Mouse (Mus musculus) adrenal gland, postnatal 36 days (tissue): ENCODE measurements around the gene Kcns1. TPM values are rescaled to one million over a fixed set of nuclear protein-coding genes. Genes with fewer than 3 reads are reported as not detected.
A peak's percentile ranks its signal among the peaks of the same experiment; 100 is the strongest.

Source experiments
- DNase-seq, 2 experiments: peaks; one replicate each; pipeline ENCODE4 v3.0.0; 2021; ENCODE audit warnings: mixed read lengths in 1 of 2
- total RNA-seq, 2 experiments: library from RNA; stranded (reverse); gene quantifications; 2 replicates each; pipeline ENCODE4 v1.2.3; 2021

Gene Kcns1
- total RNA-seq, 2 experiments from 2014 or later = not detected

DNA sequence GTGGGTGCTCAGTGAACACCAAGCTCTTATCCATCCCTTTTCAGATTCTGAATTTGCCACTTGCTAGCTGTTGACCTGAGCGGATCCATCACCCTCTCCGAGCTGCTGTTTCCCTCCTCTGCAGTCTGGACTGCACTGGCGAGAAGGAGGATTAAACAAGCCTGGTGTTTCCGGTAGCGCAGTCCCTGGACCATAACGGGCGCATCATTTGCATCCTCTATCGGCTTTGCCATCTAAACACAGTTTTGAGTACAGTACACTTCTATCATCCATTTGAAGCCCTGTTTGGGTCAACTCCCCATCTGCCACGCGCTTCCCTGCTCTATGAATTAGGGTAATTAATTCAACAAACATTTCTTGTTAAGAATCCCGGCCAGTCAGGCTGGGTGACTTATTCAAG is 587 bp downstream of the Kcns1 start:
- no peak for DNase-seq

DNA sequence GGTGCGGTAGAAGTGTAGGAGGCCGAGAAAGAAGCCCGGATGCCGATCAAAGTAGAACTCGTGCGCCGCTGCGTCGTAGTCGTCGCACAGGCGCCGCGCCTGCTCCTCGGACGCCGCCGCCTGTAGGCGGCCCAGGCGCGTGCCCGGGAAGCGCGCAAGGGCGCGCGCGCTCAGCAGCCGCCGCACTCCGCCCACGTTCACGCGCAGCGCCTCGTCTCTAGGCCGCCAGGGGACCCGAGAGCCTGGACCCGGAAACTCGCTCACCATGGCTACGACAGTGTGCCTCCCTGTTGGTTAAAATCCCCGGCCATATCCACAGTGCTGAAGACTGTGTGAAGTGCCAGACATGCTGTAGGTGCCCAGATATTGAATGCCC is 2.4 kb downstream of the Kcns1 start:
- no peak for DNase-seq

DNA sequence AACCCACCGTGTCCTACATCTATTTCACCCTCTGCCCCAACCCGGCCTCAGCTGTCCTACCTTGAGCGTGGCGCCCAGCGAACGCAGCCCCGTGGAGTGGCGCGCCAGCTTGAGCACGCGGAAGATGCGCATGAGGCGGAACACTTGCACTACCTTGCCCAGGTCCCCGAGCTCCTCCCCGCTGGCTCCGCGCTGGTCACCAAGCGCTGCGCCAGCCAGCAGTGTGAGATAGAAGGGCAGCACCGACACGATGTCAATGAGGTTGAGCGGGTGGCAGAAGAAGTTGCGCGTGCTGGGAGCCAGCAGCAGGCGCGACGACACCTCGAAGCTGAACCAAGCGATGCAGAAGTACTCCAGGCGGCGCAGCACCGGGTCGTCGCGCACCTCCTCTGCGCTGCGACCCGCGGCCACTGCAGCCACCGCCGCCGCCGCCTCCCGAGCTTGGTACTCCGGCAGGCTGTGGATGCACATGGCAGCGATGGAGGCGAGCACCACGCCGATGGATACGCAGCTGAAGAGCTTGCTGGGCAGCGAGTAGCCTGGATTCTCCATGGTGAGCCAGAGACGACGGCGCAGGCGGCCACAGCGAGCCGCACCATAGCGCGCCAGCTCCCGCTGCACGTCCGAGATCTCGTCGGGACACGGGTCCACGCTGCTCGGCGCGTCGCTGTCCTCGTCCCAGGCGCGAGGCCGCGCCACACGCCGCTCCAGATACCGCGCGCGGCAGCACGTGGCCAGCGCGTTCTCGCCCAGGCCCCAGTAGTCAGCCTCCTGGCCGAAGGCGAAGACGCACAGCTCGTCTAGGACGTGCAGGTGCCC is 3.0 kb downstream of the Kcns1 start:
- DNase-seq = no peak

DNA sequence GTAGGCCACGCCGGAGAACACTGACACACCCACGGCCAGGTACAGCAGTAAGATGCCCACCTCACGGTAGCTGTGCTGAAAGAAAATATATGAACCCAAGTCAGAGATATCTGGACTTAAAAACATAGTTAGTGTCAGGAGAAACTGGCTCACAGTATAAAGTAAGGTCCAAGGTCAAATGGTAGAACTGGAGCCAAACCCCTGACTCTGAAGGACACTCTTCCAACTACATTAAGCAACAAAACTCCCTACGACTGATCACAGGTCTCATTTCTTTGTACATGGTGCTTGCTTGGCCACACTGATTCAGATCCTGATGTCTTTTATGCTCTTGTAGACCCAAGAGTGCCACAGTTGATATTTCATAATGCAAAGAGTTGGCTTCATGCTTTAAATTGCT is 6.0 kb downstream of the Kcns1 start:
- peak; percentile 40 to 44 for DNase-seq

DNA sequence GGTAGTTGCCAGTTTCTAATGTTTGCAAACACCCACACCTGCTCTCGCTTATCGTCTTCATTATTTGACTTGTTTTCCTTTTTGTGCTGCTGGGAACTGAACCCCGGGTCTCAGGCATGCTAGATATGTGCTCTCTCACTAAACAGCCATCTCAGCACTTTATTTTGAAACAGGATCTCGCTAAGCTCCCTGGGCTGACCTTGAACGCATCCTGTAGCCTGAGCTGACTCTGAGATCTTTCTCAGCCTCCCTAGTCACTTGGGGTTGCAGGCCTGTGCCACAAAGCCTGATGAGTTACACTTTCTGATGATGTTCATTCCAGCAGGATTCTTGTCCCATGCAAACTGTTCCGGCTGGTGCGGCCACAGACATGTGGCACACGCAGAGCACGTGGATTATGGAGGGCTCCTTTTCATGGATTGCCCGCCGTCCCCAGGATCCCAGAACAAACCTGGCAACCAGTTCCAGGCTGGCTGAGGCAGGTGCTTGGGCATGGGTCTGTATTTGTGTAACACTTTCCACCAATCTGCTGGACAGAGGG is 9.3 kb downstream of the Kcns1 start:
- peak in 1 of 2 experiments; percentile 36 for DNase-seq

DNA sequence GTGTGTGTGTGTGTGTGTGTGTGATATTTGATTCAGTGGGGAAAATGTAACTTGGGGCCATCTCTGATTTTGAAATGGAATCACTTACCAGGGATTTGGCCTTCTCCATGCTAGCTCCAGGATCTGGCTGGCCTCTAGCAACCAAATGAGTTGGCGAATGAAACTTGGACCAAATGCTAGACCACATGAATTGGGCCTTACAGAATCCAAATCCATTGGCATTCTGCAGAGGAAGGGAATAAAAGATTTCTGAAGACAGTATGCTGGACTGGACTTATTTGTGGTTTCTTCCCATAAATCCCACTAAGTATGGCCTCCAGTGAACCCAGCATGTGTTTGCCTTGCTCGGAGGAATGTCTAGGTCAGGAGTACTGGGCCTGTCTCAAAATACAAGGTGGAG is 12.1 kb downstream of the Kcns1 start:
- DNase-seq = no peak

DNA sequence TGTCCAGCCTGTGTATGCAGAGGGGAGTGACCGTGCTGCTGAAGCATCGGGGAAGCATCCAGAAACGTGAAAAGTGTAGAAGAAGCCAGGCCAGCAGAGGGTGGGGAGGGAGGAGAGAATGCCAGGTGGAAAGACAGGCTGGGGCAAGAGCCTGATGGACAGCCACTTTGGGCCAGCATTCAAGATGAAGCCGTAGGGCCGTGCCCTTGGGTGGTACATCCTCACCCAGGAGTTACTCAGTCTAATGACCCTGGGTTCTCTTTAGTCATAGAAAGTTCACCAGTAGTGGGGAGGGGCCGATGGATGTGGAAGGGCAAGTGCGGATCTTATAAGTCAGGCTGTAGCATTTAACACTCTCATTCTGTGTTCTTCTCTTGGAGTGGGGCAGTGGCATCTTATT is 14.8 kb downstream of the Kcns1 start:
- peak; percentile 44 to 53 for DNase-seq

DNA sequence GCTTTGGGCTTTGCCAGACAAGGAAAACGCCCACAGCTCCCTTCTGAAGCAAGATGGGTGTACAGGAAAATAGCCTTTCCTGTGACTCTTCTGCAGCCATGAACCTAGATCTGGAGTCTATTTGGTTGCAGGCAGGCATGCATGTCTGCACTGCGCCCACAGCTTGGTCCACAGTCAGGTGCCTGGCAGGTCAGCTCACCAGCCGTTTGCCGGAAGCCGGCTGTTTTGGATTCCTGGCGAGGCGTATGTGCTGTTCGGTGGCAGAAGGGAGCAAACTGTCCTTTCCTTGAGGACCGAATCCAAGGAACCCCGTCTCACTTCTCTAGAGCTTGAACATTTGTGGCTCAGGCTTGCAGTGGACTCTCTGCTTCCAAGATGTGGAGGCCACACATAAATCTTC is 16.9 kb downstream of the Kcns1 start:
- no peak for DNase-seq

DNA sequence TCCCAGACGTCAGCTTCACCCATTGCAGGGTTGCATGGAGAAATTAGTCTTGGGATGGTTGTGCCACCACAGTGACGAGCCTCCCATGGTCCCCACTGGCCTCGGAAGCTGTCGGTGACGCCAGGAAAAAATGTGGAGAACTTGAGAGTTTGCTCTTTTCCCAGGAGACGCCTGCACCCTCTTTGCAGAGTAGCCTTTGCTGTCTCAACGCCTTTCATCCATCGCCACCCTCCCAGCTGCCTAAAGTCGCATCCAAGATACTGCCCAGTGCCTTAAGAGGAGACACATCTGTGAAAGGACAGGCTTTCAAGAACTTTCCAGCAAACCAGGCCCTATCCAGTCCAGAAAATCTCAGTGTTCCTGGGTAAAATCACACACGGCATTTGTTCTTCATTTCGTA is 18.6 kb downstream of the Kcns1 start:
- DNase-seq = no peak

DNA sequence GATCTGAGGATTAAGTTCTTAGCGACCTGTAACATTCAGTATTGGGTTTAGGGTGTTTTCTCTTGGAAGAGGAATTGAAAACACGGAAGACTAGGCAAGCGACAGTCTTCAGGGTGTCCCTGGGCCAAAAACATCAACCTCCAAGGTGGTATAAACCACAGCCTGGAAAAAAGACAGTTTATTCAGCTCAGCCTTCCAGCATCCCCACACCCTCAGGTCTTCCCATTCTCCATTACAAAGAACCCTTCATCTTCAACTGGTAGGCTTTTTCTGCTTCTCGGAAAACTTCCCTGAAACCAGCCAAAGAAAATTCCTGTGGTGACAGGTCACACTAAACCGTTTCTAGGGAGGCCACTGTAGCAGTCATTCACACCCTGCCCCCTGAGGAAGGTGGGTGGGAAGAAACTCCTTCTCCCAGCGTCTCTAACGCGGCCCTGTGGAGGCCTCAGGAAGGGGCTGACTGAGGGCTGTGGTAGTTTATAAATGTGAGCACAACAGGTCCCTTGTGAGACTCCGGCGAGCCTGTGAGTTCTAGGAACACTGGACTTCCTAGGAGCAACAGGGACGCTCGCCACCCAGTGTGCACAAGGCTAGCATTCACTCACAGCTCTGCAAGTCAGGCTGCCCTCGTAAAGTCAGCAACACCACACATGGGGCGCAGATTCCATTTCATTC is 20.7 kb downstream of the Kcns1 start:
- DNase-seq = no peak

DNA sequence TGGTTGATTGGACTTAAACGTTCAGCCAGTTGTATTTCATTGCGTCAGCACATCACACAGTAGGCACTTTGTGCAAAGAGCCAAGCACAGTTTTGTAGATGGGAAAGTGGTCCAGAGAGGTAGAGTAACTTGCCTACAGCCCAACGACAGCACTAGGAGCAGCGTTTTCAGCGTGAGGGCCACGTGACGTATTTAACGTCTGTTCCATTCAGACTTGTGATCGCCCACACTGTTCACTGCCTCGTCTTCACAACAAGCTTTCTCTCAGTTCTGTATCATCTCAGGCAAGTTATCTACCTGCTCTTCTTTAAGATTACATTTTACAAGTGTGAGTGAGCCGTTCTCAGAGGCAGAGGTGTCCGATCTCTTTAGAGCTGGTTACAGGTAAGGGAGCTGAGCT is 24.4 kb downstream of the Kcns1 start:
- no peak for DNase-seq

DNA sequence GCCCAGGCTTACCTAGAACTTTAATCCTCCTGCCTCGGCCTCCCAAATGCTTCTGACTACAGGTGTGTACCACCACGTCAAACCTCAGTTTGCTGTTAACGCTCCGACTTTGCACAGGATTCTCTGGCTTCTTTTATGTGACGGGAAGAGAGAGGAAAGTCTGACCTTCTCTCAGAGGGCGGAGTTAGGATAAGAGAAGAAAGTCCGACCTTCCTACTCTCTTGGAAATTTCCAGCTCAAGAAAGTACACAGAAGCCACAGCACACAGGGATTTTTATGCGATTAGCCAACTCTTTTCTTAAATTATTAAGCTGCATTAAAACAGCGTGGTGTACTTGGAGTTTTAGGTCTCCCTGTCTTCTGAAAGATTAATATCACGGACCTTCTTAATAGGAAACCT is 26.4 kb downstream of the Kcns1 start:
- DNase-seq = peak in 1 of 2 experiments; percentile 41

DNA sequence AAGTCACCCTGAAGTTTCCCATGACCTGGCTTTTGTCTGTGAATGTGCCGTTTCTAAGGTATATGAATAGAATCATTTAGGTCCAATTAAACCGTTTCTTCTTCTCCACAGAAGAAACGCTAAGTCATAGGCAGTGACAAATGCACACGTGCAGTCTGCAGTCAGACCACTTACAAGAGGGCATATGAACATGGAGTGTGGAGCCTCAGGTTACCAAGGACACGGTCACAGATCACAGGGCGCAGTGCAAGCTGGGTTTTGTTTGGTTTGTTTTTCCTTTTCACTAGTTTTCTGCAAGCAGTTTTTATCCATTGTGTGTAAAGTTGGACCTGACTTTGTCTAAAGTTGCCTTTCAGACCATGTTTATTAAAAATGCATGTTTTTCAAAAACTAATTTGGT is 26.9 kb downstream of the Kcns1 start:
- DNase-seq = peak; percentile 32 to 37

DNA sequence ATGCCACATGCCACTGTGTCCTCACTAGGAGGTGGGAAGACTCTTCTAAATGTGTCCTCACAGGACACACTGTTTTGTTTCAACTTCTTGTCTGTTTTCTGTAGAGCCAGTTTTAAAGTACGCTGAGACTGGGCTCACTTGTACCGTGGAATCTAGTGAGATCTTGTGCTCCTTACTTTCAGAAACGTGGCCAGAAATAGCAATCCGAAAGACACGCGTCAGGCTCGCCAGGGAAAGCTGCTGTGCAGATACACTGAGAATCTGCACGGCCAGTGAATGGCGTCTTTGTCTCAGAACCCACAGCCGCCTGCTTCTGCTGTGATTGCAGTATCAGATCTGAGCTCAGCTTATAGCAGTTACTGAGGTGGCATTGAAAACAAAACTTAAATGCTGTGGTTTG is 28.9 kb downstream of the Kcns1 start:
- peak; percentile 27 to 48 for DNase-seq

DNA sequence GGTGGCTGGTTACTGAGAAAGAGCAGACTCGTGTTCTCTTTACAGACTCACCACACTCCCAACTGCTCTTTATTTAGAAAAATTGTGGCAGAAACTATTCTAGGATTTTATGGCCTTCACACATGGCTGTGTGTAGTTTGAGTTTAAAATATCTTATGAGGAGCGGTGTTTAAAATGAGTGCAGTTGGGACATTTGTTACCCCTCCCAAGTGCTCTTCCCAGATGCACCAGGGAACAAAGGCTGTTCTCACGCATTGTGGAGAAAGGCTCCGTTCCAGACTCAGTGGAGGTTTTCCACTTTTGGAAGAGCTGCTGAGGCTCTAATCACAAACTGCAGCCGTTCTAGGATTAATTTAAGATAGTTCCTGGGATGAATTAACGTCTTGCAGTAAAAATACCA is 33.2 kb downstream of the Kcns1 start:
- DNase-seq = no peak

DNA sequence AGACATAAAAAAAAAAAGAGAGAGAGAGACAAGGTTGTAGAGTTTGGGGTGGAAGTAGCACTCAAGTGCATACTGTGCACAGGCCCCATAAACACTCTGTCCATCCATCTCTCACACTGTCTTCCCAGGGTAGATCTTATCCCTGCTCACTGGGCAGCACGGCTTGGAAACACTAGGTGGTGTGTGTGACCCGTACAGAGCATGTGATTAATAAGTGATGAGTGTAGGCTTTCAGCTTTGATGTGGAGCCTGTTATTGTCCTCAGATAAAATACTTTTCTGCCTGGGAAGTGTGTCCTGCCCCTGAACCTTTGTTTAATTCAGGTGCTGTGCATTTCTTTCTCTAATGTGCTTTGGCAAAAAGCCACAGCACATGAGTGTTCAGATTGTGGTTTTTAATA is 34.5 kb downstream of the Kcns1 start:
- DNase-seq = peak; percentile 31 to 35

DNA sequence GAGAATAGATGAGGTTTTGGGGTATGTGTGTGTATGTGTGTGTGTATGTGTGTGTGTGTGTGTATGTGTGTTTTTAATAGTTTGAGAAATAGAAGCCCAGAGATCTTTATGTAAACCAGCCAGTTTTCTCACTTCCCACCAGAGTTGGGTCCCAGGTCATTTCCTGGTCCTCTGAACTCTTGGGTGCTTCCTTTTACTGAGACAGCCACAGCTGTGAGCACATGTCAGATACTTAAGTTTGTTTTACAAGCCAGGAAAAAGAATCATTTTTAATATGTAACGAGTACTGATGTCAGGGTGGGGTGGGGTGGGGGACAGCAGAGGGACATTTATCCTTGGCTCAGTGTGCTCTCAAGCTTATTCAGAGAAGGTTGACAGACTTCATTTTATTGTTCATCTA is 35.5 kb downstream of the Kcns1 start:
- no peak for DNase-seq

DNA sequence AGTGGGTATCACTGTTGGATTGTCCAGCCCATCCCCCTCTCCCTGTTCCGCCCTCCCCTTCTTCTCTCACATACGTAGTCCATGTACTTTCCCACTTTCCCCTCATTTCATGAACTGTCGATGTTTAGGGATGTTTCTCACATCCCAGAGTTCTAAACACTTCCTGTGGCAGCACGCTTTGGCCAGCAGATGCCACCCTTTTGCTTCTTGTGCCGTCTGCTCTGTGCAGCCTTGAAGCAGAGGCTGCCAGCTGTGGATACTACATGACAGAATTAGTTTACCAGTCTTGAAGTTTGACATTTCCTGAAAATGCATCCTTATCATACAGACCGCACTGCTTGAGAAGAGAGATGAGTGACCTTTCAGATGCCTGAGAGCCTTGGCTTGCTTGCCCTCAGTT is 36.4 kb downstream of the Kcns1 start:
- peak; percentile 60 to 70 for DNase-seq

DNA sequence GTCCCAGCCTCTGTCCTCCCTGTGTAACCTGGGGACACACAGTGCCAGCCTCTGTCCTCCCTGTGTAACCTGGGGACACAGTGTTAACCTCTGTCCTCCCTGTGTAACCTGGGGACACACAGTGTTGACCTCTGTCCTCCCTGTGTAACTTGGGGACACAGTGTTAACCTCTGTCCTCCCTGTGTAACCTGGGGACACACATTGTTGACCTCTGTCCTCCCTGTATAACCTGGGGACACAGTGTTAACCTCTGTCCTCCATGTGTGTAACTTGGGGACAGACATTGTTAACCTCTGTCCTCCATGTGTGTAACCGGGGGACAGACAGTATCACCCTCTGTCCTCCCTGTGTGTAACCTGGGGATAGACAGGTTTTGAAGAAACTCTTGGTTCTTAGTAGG is 39.3 kb downstream of the Kcns1 start:
- DNase-seq = no peak

DNA sequence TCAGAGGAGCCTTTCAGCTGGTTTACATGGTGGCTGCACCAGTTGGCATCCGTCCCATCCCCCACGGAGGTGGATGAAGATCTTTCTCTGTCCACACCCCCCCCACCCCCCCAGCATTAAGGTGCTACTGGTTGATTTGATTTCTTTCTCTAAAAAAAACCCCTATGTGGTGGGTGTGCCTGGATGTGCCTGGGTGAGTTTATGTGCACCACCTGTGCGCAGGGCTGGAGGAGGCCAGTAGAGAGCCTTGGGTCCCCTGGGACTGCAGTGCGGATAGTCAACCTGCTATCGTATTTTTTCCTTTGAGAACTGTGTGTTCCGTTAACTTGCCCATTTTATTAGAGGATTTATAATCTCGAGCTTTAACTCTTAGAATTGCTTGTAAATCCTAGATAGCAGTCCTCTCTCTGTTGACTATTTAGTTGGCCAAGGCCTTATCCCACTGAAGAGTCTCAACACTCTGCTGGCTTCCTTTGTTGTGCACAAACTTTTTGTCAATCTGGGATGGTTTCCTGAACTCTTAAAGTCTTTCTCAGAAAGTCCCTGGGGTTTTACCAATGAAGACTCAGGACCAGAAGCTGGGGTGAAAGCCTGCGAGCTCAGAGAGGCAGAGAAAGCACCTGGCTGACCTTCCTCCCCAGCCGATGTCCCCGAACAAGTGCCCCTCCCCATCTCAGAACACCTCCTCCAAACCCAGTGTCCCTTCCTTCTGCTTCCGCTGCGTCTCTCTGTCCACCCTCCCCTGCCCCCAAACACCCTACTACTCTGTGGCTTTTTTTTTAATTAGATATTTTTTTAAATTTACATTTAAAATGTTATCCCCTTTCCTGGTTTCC is 42.1 kb downstream of the Kcns1 start:
- DNase-seq = no peak

DNA sequence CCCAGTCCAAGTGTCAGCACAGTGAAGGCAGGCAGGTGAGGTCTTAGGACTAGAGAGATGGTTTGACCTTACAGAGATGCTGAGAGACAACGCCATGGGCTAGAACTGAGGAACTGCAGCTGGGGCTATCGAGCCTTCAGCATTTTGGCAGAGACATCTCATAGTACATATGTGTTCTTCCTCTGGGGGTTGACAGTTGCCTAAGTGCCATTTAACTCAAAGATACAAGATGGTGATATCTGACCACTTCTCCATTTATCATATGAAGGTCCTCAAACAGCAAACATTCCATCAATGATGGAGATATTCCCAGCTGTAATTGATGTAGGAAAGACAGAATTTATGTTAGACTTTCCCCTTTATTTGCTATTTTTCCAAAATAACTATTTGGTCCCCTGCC is 43.6 kb downstream of the Kcns1 start:
- no peak for DNase-seq

DNA sequence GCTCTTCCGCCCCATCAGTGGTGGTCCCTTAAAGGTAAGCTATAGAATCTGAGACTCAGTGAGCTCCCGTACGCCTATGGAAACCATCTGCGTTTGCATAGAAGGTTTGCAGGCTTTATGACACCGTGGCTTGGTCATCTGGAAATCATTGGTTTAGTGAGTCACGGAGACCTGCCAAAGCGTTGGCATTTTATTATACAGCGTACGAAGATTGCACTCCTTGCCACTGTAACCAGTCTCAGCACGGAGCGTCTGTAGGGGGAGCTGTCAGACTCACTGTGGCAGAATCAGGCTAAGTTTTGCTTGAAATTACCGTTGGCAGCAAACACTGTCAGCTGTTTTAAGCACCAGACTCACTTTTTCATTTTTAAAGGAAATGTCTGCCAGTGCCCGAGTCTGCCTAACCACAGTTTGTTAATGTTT is 44.4 kb downstream of the Kcns1 start:
- peak; percentile 13 to 50 for DNase-seq
